Mouse (Mus musculus): Measurements from ENCODE around the gene Ankrd9. TPM values are rescaled to one million over a fixed set of nuclear protein-coding genes. Genes with fewer than 3 reads are reported as not detected.

Ankrd9 gene
- polyA plus RNA-seq, 2 experiments: 11.7 to 15.6 TPM

DNA sequence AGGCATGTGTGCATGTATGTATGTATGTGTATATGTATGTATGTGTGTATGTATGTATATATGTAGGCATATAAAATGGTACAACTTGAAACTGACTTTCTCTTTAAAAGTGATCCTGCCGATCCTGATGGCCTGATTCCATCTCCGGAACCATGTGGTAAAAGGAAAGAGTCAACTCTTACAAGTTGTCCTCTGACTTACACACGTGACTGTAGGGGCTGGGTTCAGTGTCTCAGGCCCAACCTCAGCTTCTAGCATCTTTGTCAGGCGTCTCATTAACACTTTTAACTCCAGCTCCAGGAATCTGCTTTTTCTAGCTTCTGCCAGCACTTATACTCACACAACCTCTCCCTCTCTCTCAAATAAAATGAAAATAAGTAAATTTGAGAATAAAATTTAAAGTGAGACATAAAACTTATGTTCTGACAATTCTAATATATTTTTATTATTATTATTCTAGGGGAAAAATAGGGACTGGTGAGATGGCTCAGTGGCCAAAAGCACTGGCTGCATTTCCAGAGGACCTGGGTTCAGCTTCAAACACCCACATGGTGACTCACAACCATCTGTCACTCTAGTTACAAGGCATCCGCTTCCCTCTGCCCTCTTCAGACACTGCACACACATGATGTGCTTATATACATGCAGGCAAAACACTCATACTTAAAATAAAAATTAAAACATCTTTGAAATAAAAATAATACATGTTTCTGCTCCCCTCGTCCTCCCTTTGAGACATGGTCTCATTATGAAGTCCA lies 26.0 kb downstream of the Ankrd9 start:
- Histone ChIP-seq H3K4me2 (replicated peaks; ENCODE audit: low read depth, low read length, severe bottlenecking) (no peak overlapping the region), H3K4me1 (ENCODE audit: control insufficient read depth, insufficient read depth, low read length) (no peaks in the 10 kb centered on the region), H3K27me3 (ENCODE audit: control insufficient read depth, insufficient read depth, low read length) (no peaks in the 10 kb centered on the region), H3K27ac (replicated peaks; ENCODE audit: low read depth, low read length) (no peak overlapping the region), H3K9ac (ENCODE audit: low read depth, low read length, severe bottlenecking) (no peak overlapping the region), H3K36me3 (ENCODE audit: control insufficient read depth, insufficient read depth, low read length) (peaks cover 33% of the 10 kb centered on the region), H3K9me3 (ENCODE audit: control insufficient read depth, low read length) (no peaks in the 10 kb centered on the region), H3K4me3 (replicated peaks; ENCODE audit: low read length) (no peak overlapping the region)
- DNase-seq (ENCODE audit: low spot score): no peak
- no peak for ATAC-seq (ENCODE audit: low FRiP score, low read depth)
- 83% methylated on average over 6 of the region's 6 CpGs for WGBS
- no peak for TF ChIP-seq POLR2A (IDR thresholded peaks at IDR 0.05; ENCODE audit: borderline replicate concordance, extremely low read depth, insufficient read depth, insufficient read length)

DNA sequence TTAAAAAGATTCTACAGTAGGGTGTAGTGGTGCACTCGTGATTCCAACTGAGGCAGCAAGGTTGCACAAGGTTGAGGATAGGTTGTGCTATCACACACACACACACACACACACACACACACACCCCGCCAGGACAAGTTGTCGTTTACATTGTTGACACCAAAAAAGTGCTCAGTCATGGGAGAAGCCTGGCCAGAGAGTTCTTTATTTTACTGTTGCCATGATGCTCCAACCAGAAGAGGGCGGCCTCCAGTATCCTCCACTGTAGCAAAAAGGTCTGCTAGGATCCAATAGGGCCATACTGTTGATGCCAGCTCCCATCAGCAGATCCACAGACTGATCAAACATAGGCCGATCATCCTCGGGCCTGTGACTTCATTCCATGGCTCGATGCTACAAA lies 27.6 kb downstream of the Ankrd9 start:
- no peak for DNase-seq (ENCODE audit: low spot score)
- no peaks in the 10 kb centered on the region for H3K4me1 ChIP-seq (ENCODE audit: control insufficient read depth, insufficient read depth, low read length)
- no peak overlapping the region for H3K9ac ChIP-seq (ENCODE audit: low read depth, low read length, severe bottlenecking)
- H3K4me3 ChIP-seq (replicated peaks; ENCODE audit: low read length): no peak overlapping the region
- H3K36me3 ChIP-seq (ENCODE audit: control insufficient read depth, insufficient read depth, low read length): peaks cover 28% of the 10 kb centered on the region
- no peaks in the 10 kb centered on the region for H3K9me3 ChIP-seq (ENCODE audit: control insufficient read depth, low read length)
- no peaks in the 10 kb centered on the region for H3K27me3 ChIP-seq (ENCODE audit: control insufficient read depth, insufficient read depth, low read length)
- H3K27ac ChIP-seq (replicated peaks; ENCODE audit: low read depth, low read length): no peak overlapping the region
- ATAC-seq (ENCODE audit: low FRiP score, low read depth): no peak
- TF ChIP-seq POLR2A (IDR thresholded peaks at IDR 0.05; ENCODE audit: borderline replicate concordance, extremely low read depth, insufficient read depth, insufficient read length): no peak
- WGBS: 79% methylated on average over 7 of the region's 7 CpGs
- no peak overlapping the region for H3K4me2 ChIP-seq (replicated peaks; ENCODE audit: low read depth, low read length, severe bottlenecking)

DNA sequence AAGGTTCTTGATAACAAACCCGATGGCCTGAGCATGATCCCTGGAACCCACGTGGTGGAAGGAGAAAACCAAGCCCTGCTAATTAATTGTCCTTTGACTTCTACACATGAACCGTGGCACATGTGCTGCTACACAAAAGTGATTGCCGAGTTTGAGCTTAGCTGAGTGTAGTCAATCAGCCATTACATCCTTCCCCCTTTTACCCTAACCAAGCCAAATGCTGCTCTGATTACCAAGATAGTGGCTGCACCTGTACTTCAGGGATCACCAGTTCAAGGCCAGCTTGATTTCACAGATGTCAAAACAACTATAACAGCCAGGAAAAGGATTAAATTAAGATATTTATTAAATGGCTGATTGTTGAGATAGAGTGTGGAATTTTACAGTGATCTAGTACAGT lies 28.7 kb downstream of the Ankrd9 start:
- 88% methylated on average over 4 of the region's 4 CpGs for WGBS
- H3K27ac ChIP-seq (replicated peaks; ENCODE audit: low read depth, low read length): no peak overlapping the region

DNA sequence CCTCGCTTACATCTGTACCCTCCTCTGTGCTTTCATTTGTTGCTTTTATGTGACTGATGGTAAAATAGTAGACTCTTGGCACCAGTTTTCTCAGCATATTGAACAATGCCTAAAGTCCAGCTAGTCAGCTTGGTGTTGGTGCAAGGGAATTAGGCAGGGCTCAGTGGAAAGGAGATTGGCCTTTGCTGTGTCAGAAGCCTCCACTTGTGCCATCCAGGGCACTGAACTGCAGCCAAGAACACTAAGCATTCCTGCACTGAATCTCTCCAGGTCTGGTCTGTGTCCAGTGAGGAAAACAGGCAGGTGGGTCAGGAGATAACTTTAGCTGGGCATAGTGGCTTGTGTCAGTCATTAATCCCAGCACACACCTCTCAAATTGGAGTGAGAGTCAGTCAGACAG lies 29.4 kb downstream of the Ankrd9 start:
- Histone ChIP-seq H3K27ac (replicated peaks; ENCODE audit: low read depth, low read length) (no peak overlapping the region), H3K36me3 (ENCODE audit: control insufficient read depth, insufficient read depth, low read length) (peaks cover 23% of the 10 kb centered on the region), H3K4me2 (replicated peaks; ENCODE audit: low read depth, low read length, severe bottlenecking) (no peak overlapping the region), H3K9me3 (ENCODE audit: control insufficient read depth, low read length) (no peaks in the 10 kb centered on the region), H3K9ac (ENCODE audit: low read depth, low read length, severe bottlenecking) (no peak overlapping the region), H3K4me1 (ENCODE audit: control insufficient read depth, insufficient read depth, low read length) (no peaks in the 10 kb centered on the region), H3K27me3 (ENCODE audit: control insufficient read depth, insufficient read depth, low read length) (no peaks in the 10 kb centered on the region), H3K4me3 (replicated peaks; ENCODE audit: low read length) (no peak overlapping the region)
- ATAC-seq (ENCODE audit: low FRiP score, low read depth) (no peak), DNase-seq (ENCODE audit: low spot score) (no peak)
- no peak for TF ChIP-seq POLR2A (IDR thresholded peaks at IDR 0.05; ENCODE audit: borderline replicate concordance, extremely low read depth, insufficient read depth, insufficient read length)
- 85% methylated on average over 1 of the region's 1 CpGs for WGBS

More for the DNA sequence above, 28.7 kb downstream of the Ankrd9 start:
- ATAC-seq (ENCODE audit: low FRiP score, low read depth): no peak
- no peak overlapping the region for H3K4me2 ChIP-seq (replicated peaks; ENCODE audit: low read depth, low read length, severe bottlenecking)
- no peaks in the 10 kb centered on the region for H3K4me1 ChIP-seq (ENCODE audit: control insufficient read depth, insufficient read depth, low read length)
- no peak for TF ChIP-seq POLR2A (IDR thresholded peaks at IDR 0.05; ENCODE audit: borderline replicate concordance, extremely low read depth, insufficient read depth, insufficient read length)
- DNase-seq (ENCODE audit: low spot score): no peak
- H3K9ac ChIP-seq (ENCODE audit: low read depth, low read length, severe bottlenecking): no peak overlapping the region
- H3K36me3 ChIP-seq (ENCODE audit: control insufficient read depth, insufficient read depth, low read length): peaks cover 23% of the 10 kb centered on the region
- no peaks in the 10 kb centered on the region for H3K9me3 ChIP-seq (ENCODE audit: control insufficient read depth, low read length)
- no peak overlapping the region for H3K4me3 ChIP-seq (replicated peaks; ENCODE audit: low read length)
- H3K27me3 ChIP-seq (ENCODE audit: control insufficient read depth, insufficient read depth, low read length): no peaks in the 10 kb centered on the region

DNA sequence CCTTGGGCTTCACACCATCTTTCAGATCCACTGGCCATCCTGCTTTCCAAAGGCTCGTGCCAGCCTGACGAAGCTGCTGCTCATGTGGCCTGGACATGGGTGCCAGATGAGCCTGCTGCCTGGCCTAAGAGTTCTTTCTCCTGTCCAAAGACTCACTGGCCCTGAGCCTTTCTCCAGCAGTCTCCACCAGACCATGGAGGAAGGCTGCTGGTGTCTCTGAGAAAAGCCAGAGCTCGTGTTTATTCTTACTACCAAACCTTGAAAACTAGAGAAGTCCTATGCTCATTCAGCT lies 30.0 kb downstream of the Ankrd9 start:
- no peak overlapping the region for H3K27ac ChIP-seq (replicated peaks; ENCODE audit: low read depth, low read length)
- WGBS: 87% methylated on average over 3 of the region's 3 CpGs
- ATAC-seq (ENCODE audit: low FRiP score, low read depth) (no peak), DNase-seq (ENCODE audit: low spot score) (no peak)
- no peak for TF ChIP-seq POLR2A (IDR thresholded peaks at IDR 0.05; ENCODE audit: borderline replicate concordance, extremely low read depth, insufficient read depth, insufficient read length)
- H3K9ac ChIP-seq (ENCODE audit: low read depth, low read length, severe bottlenecking): no peak overlapping the region
- no peaks in the 10 kb centered on the region for H3K9me3 ChIP-seq (ENCODE audit: control insufficient read depth, low read length)
- peaks cover 23% of the 10 kb centered on the region for H3K36me3 ChIP-seq (ENCODE audit: control insufficient read depth, insufficient read depth, low read length)
- no peak overlapping the region for H3K4me3 ChIP-seq (replicated peaks; ENCODE audit: low read length)
- no peak overlapping the region for H3K4me2 ChIP-seq (replicated peaks; ENCODE audit: low read depth, low read length, severe bottlenecking)
- no peaks in the 10 kb centered on the region for H3K27me3 ChIP-seq (ENCODE audit: control insufficient read depth, insufficient read depth, low read length)
- H3K4me1 ChIP-seq (ENCODE audit: control insufficient read depth, insufficient read depth, low read length): no peaks in the 10 kb centered on the region
